Mouse (Mus musculus): ENCODE data around the gene Syn1. TPM values are rescaled to one million over a fixed set of nuclear protein-coding genes. Genes with fewer than 3 reads are reported as not detected.

Gene Syn1
- 100 to 1,000 TPM; 579 to 600 TPM for total RNA-seq (2021)
- long read RNA-seq, experiment 1, transcript Syn1-201 (13 exons, 3,209 nt), result minor isoform, 143 of 597 reads
- long read RNA-seq, experiment 1, transcript Syn1-202 (13 exons, 3,261 nt), result major isoform, 189 of 597 reads
- long read RNA-seq, experiment 1, partial matches to known transcripts, result 231 of 597 reads
- long read RNA-seq, experiment 1, other reads (novel, unspliced or antisense), result 34 of 597 reads
- long read RNA-seq, experiment 2, transcript Syn1-202 (13 exons, 3,261 nt), result major isoform, 167 of 508 reads
- long read RNA-seq, experiment 2, transcript Syn1-201 (13 exons, 3,209 nt), result minor isoform, 103 of 508 reads
- long read RNA-seq, experiment 2, partial matches to known transcripts, result 214 of 508 reads
- long read RNA-seq, experiment 2, other reads (novel, unspliced or antisense), result 24 of 508 reads

GRCm38 (mm10) chrX:20920844-20921364 lies at the start of gene Syn1:
TSS of gene Syn1 (minus strand) at chrX:20921004.
- DNase-seq (ENCODE audit: low spot score in 2 of 2), result peak; percentile 84 to 90
- intact Hi-C loops (cut with DNase I), result loop anchor here (10.0 kb wide), 1 partner anchor 56 kb away; no protein-coding TSS in a partner anchor

- intact Hi-C loops (cut with DNase I), result no loop called here
- peak; percentile 88 to 89 for DNase-seq (ENCODE audit: low spot score in 2 of 2)
Measured at GRCm38 (mm10) chrX:20961477-20962378, 40.9 kb upstream of the Syn1 start, which contains the start of gene Uxt. TSS of gene Uxt (minus strand) at chrX:20962017.

GRCm38 (mm10) chrX:20950191-20950880 lies 29.5 kb upstream of the Syn1 start, which contains the start of gene Elk1:
TSS of gene Elk1 (minus strand) at chrX:20950608.
- intact Hi-C loops (cut with DNase I), result no loop called here
- DNase-seq (ENCODE audit: low spot score in 2 of 2), result peak; percentile 79 to 95

GRCm38 (mm10) chrX:20946055-20946454 lies 25.3 kb upstream of the Syn1 start:
- DNase-seq (ENCODE audit: low spot score in 2 of 2), result peak; percentile 71
- intact Hi-C loops (cut with DNase I), result loop anchor here (5.0 kb wide), 2 partner anchors 79 to 124 kb away; no protein-coding TSS in a partner anchor

GRCm38 (mm10) chrX:20931963-20932362 lies 11.2 kb upstream of the Syn1 start:
- intact Hi-C loops (cut with DNase I), result loop anchor here (10.0 kb wide), 1 partner anchor 267 kb away; no protein-coding TSS in a partner anchor
- DNase-seq (ENCODE audit: low spot score in 2 of 2), result no peak

GRCm38 (mm10) chrX:20931364-20931763 lies 10.6 kb upstream of the Syn1 start, which contains the start of gene Cfp:
TSS of gene Cfp (minus strand) at chrX:20931555.
- DNase-seq (ENCODE audit: low spot score in 2 of 2), result no peak
- intact Hi-C loops (cut with DNase I), result loop anchor here (10.0 kb wide), 1 partner anchor 267 kb away; no protein-coding TSS in a partner anchor

GRCm38 (mm10) chrX:20929859-20930258 lies 9.1 kb upstream of the Syn1 start:
- intact Hi-C loops (cut with DNase I), result loop anchor here (10.0 kb wide), 2 partner anchors 65 to 265 kb away; no protein-coding TSS in a partner anchor
- no peak for DNase-seq (ENCODE audit: low spot score in 2 of 2)

GRCm38 (mm10) chrX:20924976-20925375 lies 4.2 kb upstream of the Syn1 start:
- intact Hi-C loops (cut with DNase I), result loop anchor here (10.0 kb wide), 1 partner anchor 60 kb away; no protein-coding TSS in a partner anchor
- no peak for DNase-seq (ENCODE audit: low spot score in 2 of 2)

GRCm38 (mm10) chrX:20923506-20923905 lies 2.7 kb upstream of the Syn1 start:
- no peak for DNase-seq (ENCODE audit: low spot score in 2 of 2)
- intact Hi-C loops (cut with DNase I), result loop anchor here (10.0 kb wide), 1 partner anchor 59 kb away; no protein-coding TSS in a partner anchor

- intact Hi-C loops (cut with DNase I), result loop anchor here (10.0 kb wide), 1 partner anchor 57 kb away; no protein-coding TSS in a partner anchor
- DNase-seq (ENCODE audit: low spot score in 2 of 2), result peak in 1 of 2 experiments; percentile 53
Measured at GRCm38 (mm10) chrX:20921366-20921765, 562 bp upstream of the Syn1 start.

- DNase-seq (ENCODE audit: low spot score in 2 of 2), result peak in 1 of 2 experiments; percentile 15
- intact Hi-C loops (cut with DNase I), result loop anchor here (10.0 kb wide), 1 partner anchor 56 kb away; no protein-coding TSS in a partner anchor
Measured at GRCm38 (mm10) chrX:20920249-20920843, 458 bp downstream of the Syn1 start.

GRCm38 (mm10) chrX:20915075-20915474 lies 5.7 kb downstream of the Syn1 start:
- peak in 1 of 2 experiments; percentile 32 for DNase-seq (ENCODE audit: low spot score in 2 of 2)

GRCm38 (mm10) chrX:20913726-20914125 lies 7.1 kb downstream of the Syn1 start:
- intact Hi-C loops (cut with DNase I), result no loop called here
- no peak for DNase-seq (ENCODE audit: low spot score in 2 of 2)

More at GRCm38 (mm10) chrX:20915075-20915474, 5.7 kb downstream of the Syn1 start:
- intact Hi-C loops (cut with DNase I), result no loop called here

- intact Hi-C loops (cut with DNase I), result no loop called here
- DNase-seq (ENCODE audit: low spot score in 2 of 2), result no peak
Measured at GRCm38 (mm10) chrX:20910074-20910473, 10.7 kb downstream of the Syn1 start.

- intact Hi-C loops (cut with DNase I), result no loop called here
- DNase-seq (ENCODE audit: low spot score in 2 of 2), result no peak
Measured at GRCm38 (mm10) chrX:20875241-20875640, 45.6 kb downstream of the Syn1 start.

- intact Hi-C loops (cut with DNase I), result no loop called here
- no peak for DNase-seq (ENCODE audit: low spot score in 2 of 2)
Measured at GRCm38 (mm10) chrX:20872928-20873500, 47.8 kb downstream of the Syn1 start.

GRCm38 (mm10) chrX:20869962-20870513 lies 50.8 kb downstream of the Syn1 start, which contains the start of gene Timp1:
TSS of gene Timp1 (plus strand) at chrX:20870166.
- no peak for DNase-seq (ENCODE audit: low spot score in 2 of 2)
- intact Hi-C loops (cut with DNase I), result loop anchor here (5.0 to 10.0 kb wide), 2 partner anchors 55 to 77 kb away; partner anchors contain the start of gene Syn1
